Mouse (Mus musculus): ENCODE results near the gene Ubp1.

Ubp1 gene

DNA sequence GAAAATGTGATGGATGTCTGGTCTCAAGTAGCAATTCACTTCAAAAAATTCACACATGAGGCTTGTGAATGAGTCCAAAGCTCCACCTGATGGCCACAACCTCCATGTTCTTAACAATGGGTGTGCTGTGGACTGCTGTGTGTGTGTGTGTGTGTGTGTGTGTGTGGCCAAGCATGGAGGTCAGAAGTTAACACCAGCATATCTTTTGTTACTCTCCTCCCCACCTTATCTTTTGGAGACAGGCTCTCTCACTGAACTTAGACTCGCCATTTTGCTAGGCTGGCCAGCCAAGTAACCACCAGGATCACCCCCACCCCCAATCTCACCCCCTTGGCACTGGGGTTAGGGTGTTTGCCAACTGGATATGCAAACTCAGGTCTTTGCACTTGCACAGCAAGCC is 83.3 kb downstream of the Ubp1 start:
- DNase-seq (ENCODE audit: low spot score), result no peak

DNA sequence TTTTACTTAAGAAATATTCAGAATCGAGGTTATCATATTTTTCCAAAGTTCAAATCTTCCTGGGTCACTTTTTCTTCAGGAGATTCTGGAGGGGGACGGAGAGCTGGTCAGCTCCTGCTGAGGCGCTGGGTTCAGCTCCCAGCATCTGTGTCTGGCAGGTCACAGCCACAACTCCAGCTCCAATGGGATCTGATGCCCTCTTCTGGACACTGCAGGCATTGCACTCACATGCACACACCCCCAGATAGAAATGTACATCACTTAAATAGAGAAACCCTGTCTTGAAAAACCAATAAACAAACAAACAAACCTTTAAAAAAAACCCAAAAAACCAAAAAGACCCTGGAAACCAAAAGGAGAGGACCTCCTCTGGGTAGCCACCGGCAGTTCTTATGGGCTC is 85.0 kb downstream of the Ubp1 start:
- no peak for DNase-seq (ENCODE audit: low spot score)

DNA sequence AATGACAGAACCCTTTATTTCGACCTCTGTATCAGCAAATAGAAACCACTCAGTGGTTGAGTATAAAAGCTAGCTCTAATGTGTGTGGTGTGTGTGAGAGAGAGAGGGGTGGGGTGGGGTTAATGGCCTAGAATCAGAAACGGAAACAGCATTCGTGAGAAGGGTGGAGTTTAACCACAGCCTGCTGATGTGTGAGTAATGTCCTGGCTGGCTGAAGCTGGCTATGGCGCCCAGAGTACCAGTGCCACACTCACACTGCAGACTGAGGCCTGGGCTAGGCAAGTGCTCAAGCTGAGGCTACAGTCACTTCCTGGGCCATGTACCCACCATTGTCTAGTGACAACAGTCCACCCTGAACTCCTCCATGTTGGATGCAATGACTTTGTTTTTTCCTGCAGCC is 85.7 kb downstream of the Ubp1 start:
- no peak for DNase-seq (ENCODE audit: low spot score)

DNA sequence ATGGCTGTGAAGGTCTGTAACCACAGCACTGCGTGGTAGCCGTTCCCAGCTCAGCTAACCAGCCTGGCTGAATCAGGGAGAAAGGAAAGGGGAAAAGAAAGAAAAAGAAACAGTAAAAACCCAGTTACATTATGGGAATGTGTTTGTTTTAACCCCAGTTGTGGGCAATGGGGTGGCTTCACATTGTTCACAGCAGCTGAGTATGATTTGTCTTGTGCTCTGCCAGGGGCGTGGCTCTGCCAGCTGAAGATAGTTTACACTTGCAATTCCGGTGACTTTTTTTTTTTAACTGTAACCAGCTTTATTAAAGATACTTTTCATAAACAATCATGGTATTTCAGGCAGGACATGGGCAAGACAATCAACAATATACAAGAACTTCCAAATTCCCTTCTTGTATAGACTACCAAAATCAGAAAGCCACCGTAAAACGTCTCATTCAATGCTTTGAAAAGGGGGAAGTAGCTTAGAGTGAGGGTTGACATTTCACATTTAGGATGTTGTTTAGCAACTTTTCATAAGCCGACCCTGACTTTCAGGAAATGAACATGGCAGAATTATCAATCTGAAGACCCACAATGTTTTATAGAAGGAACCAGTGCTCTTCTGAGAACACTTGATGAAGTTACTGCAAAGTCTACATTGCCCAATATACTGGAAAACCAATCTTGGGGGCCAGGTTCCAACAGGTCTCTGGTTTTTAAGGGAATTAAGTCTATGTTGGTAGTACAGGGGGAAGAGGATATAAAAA is 88.5 kb downstream of the Ubp1 start:
- DNase-seq (ENCODE audit: low spot score), result no peak

DNA sequence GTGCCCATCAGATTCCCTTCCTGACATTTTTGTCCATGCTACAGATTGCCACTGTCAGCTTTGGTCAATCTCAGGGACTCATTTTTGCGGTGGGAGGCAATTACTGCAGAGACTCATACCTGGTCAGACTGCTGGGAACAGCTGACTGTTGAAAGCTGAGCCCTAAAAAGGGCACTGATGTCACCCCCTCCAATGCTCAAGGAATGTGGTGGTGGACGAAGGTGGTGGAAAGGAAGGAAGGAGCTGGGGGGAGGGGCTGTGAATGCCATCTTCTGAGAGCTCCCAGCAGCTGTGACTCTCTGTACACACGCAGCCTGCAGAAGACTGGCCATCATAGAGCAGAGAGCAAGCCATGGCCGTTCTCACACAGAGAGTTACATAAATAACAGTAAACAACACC is 91.4 kb downstream of the Ubp1 start:
- DNase-seq (ENCODE audit: low spot score), result no peak

DNA sequence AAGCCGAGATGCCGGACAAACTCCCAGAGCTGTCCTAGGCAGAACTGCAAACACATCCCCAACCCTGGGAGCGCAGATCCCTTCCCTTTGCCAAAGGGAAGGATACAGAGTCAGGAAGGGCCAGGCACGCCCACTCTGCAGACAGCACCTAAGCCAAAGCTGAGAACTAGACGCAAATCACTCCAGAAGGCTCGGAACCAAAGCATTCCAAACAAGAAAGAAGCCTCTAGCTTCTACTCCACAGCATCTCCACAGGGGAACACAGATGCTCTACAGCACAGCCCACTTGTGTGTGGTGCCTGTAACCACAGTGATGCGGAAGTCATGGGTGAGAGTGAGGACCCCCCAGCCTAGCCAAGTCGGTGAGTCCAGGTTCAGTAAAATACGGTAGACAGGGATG is 94.4 kb downstream of the Ubp1 start:
- DNase-seq (ENCODE audit: low spot score), result no peak

DNA sequence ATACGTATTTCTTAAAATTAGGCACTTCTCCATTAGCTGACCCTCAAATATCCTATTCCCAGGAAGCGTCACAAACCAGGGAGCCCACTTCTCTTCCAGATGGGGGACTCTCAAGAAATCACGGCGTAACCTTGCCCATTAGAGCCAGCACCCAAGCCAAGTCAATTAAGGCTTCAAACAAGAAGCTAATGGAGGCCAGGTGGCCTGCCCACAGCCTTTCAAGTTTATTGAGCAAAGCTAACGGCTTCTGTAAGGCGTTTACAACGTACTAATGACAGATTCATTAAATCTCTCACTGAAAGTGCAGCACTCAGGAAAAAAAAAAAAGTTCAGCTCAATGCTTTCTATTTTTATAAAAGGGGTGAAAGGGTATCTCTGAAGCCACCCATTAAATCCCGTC is 95.1 kb downstream of the Ubp1 start:
- no peak for DNase-seq (ENCODE audit: low spot score)

DNA sequence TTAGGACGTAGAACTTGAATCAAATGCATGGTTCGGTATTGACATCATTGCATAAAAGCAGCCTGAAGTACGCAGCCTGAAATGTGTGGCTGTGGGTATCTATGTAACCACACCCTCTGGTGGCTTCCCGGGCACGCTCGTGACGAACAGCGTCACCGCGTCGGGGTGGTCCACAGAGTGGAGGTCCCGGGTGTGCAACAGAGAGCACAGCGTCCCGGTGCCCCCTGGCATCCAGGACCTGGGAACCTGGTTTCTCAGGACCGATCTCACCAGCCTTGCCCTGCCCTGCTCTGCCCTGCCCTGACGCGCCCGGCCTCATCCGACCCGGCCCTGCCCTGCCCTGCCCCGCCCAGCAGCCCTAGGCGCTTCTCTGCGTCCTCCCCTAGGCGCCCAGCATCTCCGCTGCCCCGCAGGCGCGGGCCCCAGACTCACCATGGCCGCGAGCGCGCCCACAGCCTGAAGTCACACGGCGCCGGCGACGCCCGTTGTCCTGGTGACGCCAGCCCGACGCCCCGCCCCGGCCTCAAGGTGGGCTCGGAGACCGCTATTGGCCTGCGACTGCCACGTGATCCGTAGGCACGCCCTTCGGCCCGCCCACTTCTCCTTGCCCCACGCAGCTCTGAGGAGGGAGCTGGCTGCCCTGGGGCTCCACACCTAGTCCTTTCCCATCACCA is 95.7 kb downstream of the Ubp1 start:
- DNase-seq (ENCODE audit: low spot score), result peak; percentile 5

Measured in adipocyte (in vitro differentiated cells).